8 mouse cellular contexts compared by ENCODE assay signal in genomic region chr6:15792680-15793601, GRCm38 (mm10).
DNase-seq lines count a peak whose midpoint lies in the region; ATAC-seq and TF ChIP-seq lines count a peak whose summit lies in the region.

No protein-coding gene starts in this region.

- TF ChIP-seq CTCF in embryonic fibroblast, embryonic 13.5 days (IDR thresholded peaks at IDR 0.05; ENCODE audit: borderline replicate concordance, insufficient read depth, low read length): no peak
- no peak for TF ChIP-seq CTCF in intestine, postnatal 0 days (IDR thresholded peaks at IDR 0.05; ENCODE audit: low read depth)

- no peak for TF ChIP-seq POLR2A in embryonic fibroblast, embryonic 13.5 days (IDR thresholded peaks at IDR 0.05; ENCODE audit: low read depth, low read length)

- H3K4me3 ChIP-seq in kidney, embryonic 15.5 days (replicated peaks): no peak overlapping the region
- no peak overlapping the region for H3K4me3 ChIP-seq in embryonic fibroblast, embryonic 13.5 days (ENCODE audit: insufficient read depth, low read length)
- H3K4me3 ChIP-seq in intestine, postnatal 0 days (ENCODE audit: low read depth, low read length): no peak overlapping the region

- H3K36me3 ChIP-seq in kidney, embryonic 15.5 days: no peaks in the 10 kb centered on the region
- no peaks in the 10 kb centered on the region for H3K36me3 ChIP-seq in intestine, postnatal 0 days (ENCODE audit: control insufficient read depth, insufficient read depth)

- H3K4me1 ChIP-seq in kidney, embryonic 15.5 days: peaks cover 25% of the 10 kb centered on the region
- peaks cover 16% of the 10 kb centered on the region for H3K4me1 ChIP-seq in embryonic fibroblast, embryonic 13.5 days (ENCODE audit: control insufficient read depth, insufficient read depth, low read length)
- H3K4me1 ChIP-seq in intestine, postnatal 0 days (replicated peaks; ENCODE audit: control insufficient read depth, insufficient read depth, low read length): 0 out of 2 replicates have a peak, but pooled peaks cover 3% of the 10 kb centered on the region

- H3K27ac ChIP-seq in kidney, embryonic 15.5 days: peak overlapping the region; percentile 64
- H3K27ac ChIP-seq in embryonic fibroblast, embryonic 13.5 days (ENCODE audit: insufficient read depth, low read length): peak overlapping the region; percentile 97
- H3K27ac ChIP-seq in intestine, postnatal 0 days (ENCODE audit: low read depth, low read length): no peak overlapping the region

- H3K4me2 ChIP-seq in kidney, embryonic 15.5 days: no peak overlapping the region
- H3K4me2 ChIP-seq in intestine, postnatal 0 days (replicated peaks; ENCODE audit: low read depth): peak overlapping the region; percentile 49

- no peak overlapping the region for H3K9ac ChIP-seq in kidney, embryonic 15.5 days
- no peak overlapping the region for H3K9ac ChIP-seq in intestine, postnatal 0 days (ENCODE audit: low read depth, low read length)

- no peaks in the 10 kb centered on the region for H3K9me3 ChIP-seq in kidney, embryonic 15.5 days (replicated peaks)
- no peaks in the 10 kb centered on the region for H3K9me3 ChIP-seq in intestine, postnatal 0 days (ENCODE audit: control insufficient read depth)

- ATAC-seq in kidney, embryonic 15.5 days (replicated peaks; ENCODE audit: low FRiP score): peak; percentile 44
- ATAC-seq in CD4-positive, CD25-positive, alpha-beta regulatory T cell, adult 4 months: peak; percentile 58
- no peak for ATAC-seq in intestine, postnatal 0 days

- DNase-seq in kidney, adult 11 months: no peak
- DNase-seq in cerebellum, postnatal 14 days: no peak
- DNase-seq in testis, postnatal 10 days (ENCODE audit: low spot score): no peak
- no peak for DNase-seq in neural tube, embryonic 10.5 days (ENCODE audit: extremely low spot score, low spot score)

- H3K27me3 ChIP-seq in kidney, embryonic 15.5 days: no peaks in the 10 kb centered on the region
- no peaks in the 10 kb centered on the region for H3K27me3 ChIP-seq in intestine, postnatal 0 days (replicated peaks; ENCODE audit: control insufficient read depth, insufficient read depth, low read length)

- 47% methylated on average over 12 of the region's 12 CpGs for WGBS in kidney, embryonic 15.5 days
- 66% methylated on average over 12 of the region's 12 CpGs for WGBS in intestine, postnatal 0 days
